Mouse (Mus musculus): ENCODE measurements around the gene A630010A05Rik.
"Not testable (repeated sequence)": the region's sequence is repeated elsewhere in the genome, so short reads cannot be mapped to it uniquely, and the experiment has no call there.

Gene A630010A05Rik

GRCm38 (mm10) chr16:14562017-14562416 is at the start of gene A630010A05Rik:
A630010A05Rik (plus strand) TSS chr16:14562317.
- DNase-seq (ENCODE audit: low spot score) = no peak

- DNase-seq (ENCODE audit: low spot score) = no peak
Measured at GRCm38 (mm10) chr16:14535766-14536165, 26.4 kb upstream of the A630010A05Rik start.

- not testable (repeated sequence) for DNase-seq (ENCODE audit: low spot score)
Measured at GRCm38 (mm10) chr16:14557191-14557590, 4.9 kb upstream of the A630010A05Rik start.
